In genomic region chr5:123169284-123169683, GRCm38 (mm10) we compare ENCODE assay signal across 8 mouse cellular contexts. TPM values are rescaled to one million over a fixed set of nuclear protein-coding genes. Genes with fewer than 3 reads are reported as not detected.
DNase-seq lines count a peak whose midpoint lies in the region; ATAC-seq lines count a peak whose summit lies in the region.

TSS of gene Psmd9 (plus strand) at chr5:123169413.

- no peak within 1 kb of the TSS for H3K9ac ChIP-seq in kidney, embryonic 14.5 days (ENCODE audit: low read depth, low read length)
- no peak within 1 kb of the TSS for H3K9ac ChIP-seq in intestine, embryonic 14.5 days (ENCODE audit: low read length)

- DNase-seq in kidney, postnatal 25 days = no peak
- no peak for DNase-seq in adrenal gland, postnatal 10 days
- DNase-seq in gastrocnemius, postnatal 14 days = no peak
- no peak for DNase-seq in intestine, embryonic 14.5 days (ENCODE audit: low spot score)
- DNase-seq in midbrain, embryonic 10.5 days (ENCODE audit: low spot score) = no peak
- DNase-seq in spleen, postnatal 10 days (ENCODE audit: low spot score in 2 of 2) = no peak
- DNase-seq in embryo, embryonic 10.5 days (ENCODE audit: low spot score) = no peak

- WGBS in kidney, embryonic 14.5 days = 79% methylated on average over 5 of the region's 5 CpGs
- 79% methylated on average over 5 of the region's 5 CpGs for whole genome bisulfite sequencing in intestine, embryonic 14.5 days
- 88% methylated on average over 5 of the region's 5 CpGs for WGBS in midbrain, embryonic 10.5 days

- H3K9me3 ChIP-seq in kidney, embryonic 14.5 days (ENCODE audit: control insufficient read depth, low read length) = no peaks in the 10 kb centered on the region
- H3K9me3 ChIP-seq in intestine, embryonic 14.5 days (ENCODE audit: control insufficient read depth, low read length) = no peaks in the 10 kb centered on the region
- H3K9me3 ChIP-seq in midbrain, embryonic 10.5 days (replicated peaks) = no peaks in the 10 kb centered on the region

- H3K4me1 ChIP-seq in kidney, embryonic 14.5 days (ENCODE audit: control insufficient read depth, insufficient read depth, low read length) = peaks cover 12% of the 10 kb centered on the region; the same call in 1 of the 2 replicates
- 0 out of 2 replicates have a peak, but pooled peaks cover 6% of the 10 kb centered on the region for H3K4me1 ChIP-seq in intestine, embryonic 14.5 days (replicated peaks; ENCODE audit: control insufficient read depth, insufficient read depth, low read length)
- peaks cover 15% of the 10 kb centered on the region for H3K4me1 ChIP-seq in midbrain, embryonic 10.5 days

- ATAC-seq in kidney, embryonic 14.5 days (ENCODE audit: low FRiP score, low TSS enrichment) = no peak
- no peak for ATAC-seq in intestine, embryonic 14.5 days (replicated peaks; ENCODE audit: low FRiP score, low TSS enrichment, low read depth)

- H3K27me3 ChIP-seq in kidney, embryonic 14.5 days (ENCODE audit: control insufficient read depth, insufficient read depth, low read length) = no peaks in the 10 kb centered on the region
- H3K27me3 ChIP-seq in intestine, embryonic 14.5 days (replicated peaks; ENCODE audit: control insufficient read depth, insufficient read depth, low read length) = no peaks in the 10 kb centered on the region
- H3K27me3 ChIP-seq in midbrain, embryonic 10.5 days (ENCODE audit: low read depth, poor library complexity, severe bottlenecking) = no peaks in the 10 kb centered on the region

- no peak within 1 kb of the TSS for H3K27ac ChIP-seq in kidney, embryonic 14.5 days (ENCODE audit: low read depth, low read length)
- no peak within 1 kb of the TSS for H3K27ac ChIP-seq in intestine, embryonic 14.5 days (ENCODE audit: low read depth)
- H3K27ac ChIP-seq in midbrain, embryonic 10.5 days (replicated peaks) = no peak within 1 kb of the TSS

- H3K4me2 ChIP-seq in kidney, embryonic 14.5 days (replicated peaks; ENCODE audit: low read depth, low read length) = no peak within 1 kb of the TSS
- H3K4me2 ChIP-seq in intestine, embryonic 14.5 days (ENCODE audit: low read length) = no peak within 1 kb of the TSS

- peaks cover 24% of the 10 kb centered on the region for H3K36me3 ChIP-seq in kidney, embryonic 14.5 days (ENCODE audit: control insufficient read depth, insufficient read depth, low read length)
- H3K36me3 ChIP-seq in intestine, embryonic 14.5 days (ENCODE audit: control insufficient read depth, insufficient read depth, low read length) = peaks cover 24% of the 10 kb centered on the region
- peaks cover 27% of the 10 kb centered on the region for H3K36me3 ChIP-seq in midbrain, embryonic 10.5 days

- H3K4me3 ChIP-seq in kidney, embryonic 14.5 days (ENCODE audit: low read length) = no peak within 1 kb of the TSS
- H3K4me3 ChIP-seq in intestine, embryonic 14.5 days (ENCODE audit: low read depth, low read length) = no peak within 1 kb of the TSS
- no peak within 1 kb of the TSS for H3K4me3 ChIP-seq in midbrain, embryonic 10.5 days

- intact Hi-C loops in gastrocnemius, postnatal 14 days (cut with DNase I; ENCODE audit: low total_unique reads) = no loop called here

RNA-seq across cellular contexts. Expression of gene Psmd9, which starts in this region (rescaled TPM):
- polyA plus RNA-seq in kidney, embryonic 14.5 days (2014; fragmentation: Nextera tagmentation; extraction: Ambion mirVana) = 73.9 and 79.4 TPM in 2 replicates
- 10 to 100 TPM; 29.0 to 29.4 TPM for total RNA-seq in adrenal gland, postnatal 10 days (2021)
- total RNA-seq in gastrocnemius, postnatal 14 days (2021) = 10 to 100 TPM; 19.2 to 19.5 TPM
- polyA plus RNA-seq in intestine, embryonic 14.5 days (2014; fragmentation: Nextera tagmentation; extraction: Ambion mirVana) = 58.6 and 68.4 TPM in 2 replicates
- 75.7 and 78.5 TPM in 2 replicates for polyA plus RNA-seq in midbrain, embryonic 10.5 days (2016; fragmentation: Nextera tagmentation; extraction: Ambion mirVana)
